Mouse (Mus musculus) kidney, adult 2 months (tissue): ENCODE measurements at regions not wholly inside any gene's neighbourhood (a gene's known extent, or its start where the extent isn't known, plus 50 kb on each side); places are given as distances from the start of the nearest gene placed in this dataset.

Source experiments
- CTCF ChIP-seq: fragments of 200-500 bp; conservative IDR thresholded peaks from 2 replicates; pipeline ENCODE4 v1.5.1; 2011; ENCODE audit warnings: low read depth, mild to moderate bottlenecking, control low read depth, low read length, moderate library complexity, mixed read lengths; ENCODE audit not compliant: insufficient read depth, insufficient read length
- POLR2A ChIP-seq: fragments of 200-500 bp; IDR thresholded peaks from one replicate; pipeline ENCODE4 v1.6.1; 2011; ENCODE audit warnings: low read depth, low read length, control low read depth

DNA sequence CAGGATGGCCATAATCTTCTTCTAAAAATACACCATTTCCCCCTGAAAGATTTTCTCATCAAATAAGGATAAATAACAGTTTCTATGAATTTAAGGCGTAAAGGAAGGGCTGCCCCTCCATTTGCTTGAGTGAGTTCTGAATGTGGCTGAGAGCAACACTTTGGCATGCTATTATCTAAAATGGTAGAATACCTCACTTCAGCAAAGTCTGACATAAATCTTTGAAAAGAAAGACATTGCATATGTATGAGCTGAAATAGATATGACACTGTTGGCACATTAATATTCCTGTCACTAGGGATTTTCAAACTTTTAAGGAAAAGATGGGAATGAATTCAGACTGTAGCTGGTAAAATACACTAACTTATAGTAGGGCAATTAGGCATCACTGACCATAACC, 847.7 kb upstream of the Nr2f1 start:
- TF ChIP-seq CTCF, result no peak
- TF ChIP-seq POLR2A, result no peak
